Mouse (Mus musculus): ENCODE measurements around the gene Ttc28. TPM values are rescaled to one million over a fixed set of nuclear protein-coding genes. Genes with fewer than 3 reads are reported as not detected.

Gene Ttc28
- total RNA-seq, 1 experiment: 5.8 TPM

DNA sequence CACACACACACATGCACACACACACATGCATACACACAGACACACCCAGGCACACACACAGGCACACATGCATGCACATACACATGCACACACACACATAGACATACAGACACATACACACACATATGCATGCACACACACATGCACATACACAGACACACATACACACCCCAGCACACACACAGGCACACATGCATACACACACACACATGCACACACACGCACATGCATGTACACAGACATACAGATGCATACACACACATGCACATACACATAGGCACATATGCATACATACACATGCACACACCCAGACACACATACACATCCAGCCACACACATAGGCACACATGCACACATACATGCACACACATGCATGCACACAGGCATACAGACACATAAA is 27.1 kb downstream of the Ttc28 start:
- Histone ChIP-seq H3K4me1 (ENCODE audit: control insufficient read depth in 2 of 2, insufficient read depth in 2 of 2, low read length in 2 of 2, poor library complexity in 1 of 2) (no peaks in the 10 kb centered on the region), H3K9ac (ENCODE audit: insufficient read depth, low read depth, low read length, poor library complexity, severe bottlenecking) (no peak overlapping the region), H3K9me3 (ENCODE audit: control insufficient read depth, insufficient read depth, low read depth, low read length) (no peaks in the 10 kb centered on the region), H3K4me3 (ENCODE audit: insufficient read depth in 1 of 2, low read depth in 1 of 2, low read length in 2 of 2, poor library complexity in 1 of 2, severe bottlenecking in 1 of 2) (no peak overlapping the region), H3K27ac (ENCODE audit: insufficient read depth, low read depth, low read length, poor library complexity, severe bottlenecking) (no peak overlapping the region), H3K36me3 (ENCODE audit: control insufficient read depth, insufficient read depth, low read length, poor library complexity, severe bottlenecking) (no peaks in the 10 kb centered on the region)
- in situ Hi-C loops (cut with MboI; ENCODE audit: low sequenced_read_pairs in 2 of 2, unreplicated experiment in 2 of 2): no loop called here
- TF ChIP-seq MAFK (IDR thresholded peaks at IDR 0.05; ENCODE audit: insufficient read depth, low read depth, low read length) (no peak), HCFC1 (IDR thresholded peaks at IDR 0.05; ENCODE audit: borderline replicate concordance, insufficient read depth, low read length) (no peak), ZC3H11A (IDR thresholded peaks at IDR 0.05; ENCODE audit: borderline replicate concordance, low read depth, low read length) (no peak), CHD2 (IDR thresholded peaks at IDR 0.05; ENCODE audit: low read depth, low read length) (no peak), ZNF384 (IDR thresholded peaks at IDR 0.05; ENCODE audit: low read depth, low read length) (no peak)
- DNase-seq (ENCODE audit: low read depth, low spot score): no peak

DNA sequence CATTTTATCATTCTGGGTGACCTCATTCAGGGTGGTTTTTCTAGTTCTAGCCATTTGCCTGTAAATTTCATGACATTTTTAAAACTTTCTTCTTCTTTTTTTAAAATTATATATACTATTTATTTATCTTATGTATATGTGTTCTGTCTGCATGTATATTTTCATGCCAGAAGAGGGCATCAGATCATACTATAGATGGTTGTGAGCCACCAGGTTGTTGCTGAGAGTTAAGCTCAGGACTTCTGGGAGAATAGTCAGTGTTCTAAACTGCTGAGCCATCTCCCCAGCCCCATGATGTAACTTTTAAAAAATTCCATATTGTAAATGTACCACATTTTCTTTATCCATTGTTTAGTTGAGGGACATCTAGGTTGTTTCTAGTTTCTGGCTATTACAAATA is 29.3 kb downstream of the Ttc28 start:
- in situ Hi-C loops (cut with MboI; ENCODE audit: low sequenced_read_pairs in 2 of 2, unreplicated experiment in 2 of 2): no loop called here
- Histone ChIP-seq H3K27ac (ENCODE audit: insufficient read depth, low read depth, low read length, poor library complexity, severe bottlenecking) (no peak overlapping the region), H3K4me1 (ENCODE audit: control insufficient read depth in 2 of 2, insufficient read depth in 2 of 2, low read length in 2 of 2, poor library complexity in 1 of 2) (no peaks in the 10 kb centered on the region), H3K4me3 (ENCODE audit: insufficient read depth in 1 of 2, low read depth in 1 of 2, low read length in 2 of 2, poor library complexity in 1 of 2, severe bottlenecking in 1 of 2) (no peak overlapping the region), H3K36me3 (ENCODE audit: control insufficient read depth, insufficient read depth, low read length, poor library complexity, severe bottlenecking) (no peaks in the 10 kb centered on the region), H3K9ac (ENCODE audit: insufficient read depth, low read depth, low read length, poor library complexity, severe bottlenecking) (no peak overlapping the region), H3K9me3 (ENCODE audit: control insufficient read depth, insufficient read depth, low read depth, low read length) (no peaks in the 10 kb centered on the region)
- no peak for TF ChIP-seq ZNF384 (IDR thresholded peaks at IDR 0.05; ENCODE audit: low read depth, low read length)
- TF ChIP-seq ZC3H11A (IDR thresholded peaks at IDR 0.05; ENCODE audit: borderline replicate concordance, low read depth, low read length): no peak
- no peak for TF ChIP-seq MAFK (IDR thresholded peaks at IDR 0.05; ENCODE audit: insufficient read depth, low read depth, low read length)
- TF ChIP-seq CHD2 (IDR thresholded peaks at IDR 0.05; ENCODE audit: low read depth, low read length): no peak
- TF ChIP-seq HCFC1 (IDR thresholded peaks at IDR 0.05; ENCODE audit: borderline replicate concordance, insufficient read depth, low read length): no peak
- no peak for DNase-seq (ENCODE audit: low read depth, low spot score)

DNA sequence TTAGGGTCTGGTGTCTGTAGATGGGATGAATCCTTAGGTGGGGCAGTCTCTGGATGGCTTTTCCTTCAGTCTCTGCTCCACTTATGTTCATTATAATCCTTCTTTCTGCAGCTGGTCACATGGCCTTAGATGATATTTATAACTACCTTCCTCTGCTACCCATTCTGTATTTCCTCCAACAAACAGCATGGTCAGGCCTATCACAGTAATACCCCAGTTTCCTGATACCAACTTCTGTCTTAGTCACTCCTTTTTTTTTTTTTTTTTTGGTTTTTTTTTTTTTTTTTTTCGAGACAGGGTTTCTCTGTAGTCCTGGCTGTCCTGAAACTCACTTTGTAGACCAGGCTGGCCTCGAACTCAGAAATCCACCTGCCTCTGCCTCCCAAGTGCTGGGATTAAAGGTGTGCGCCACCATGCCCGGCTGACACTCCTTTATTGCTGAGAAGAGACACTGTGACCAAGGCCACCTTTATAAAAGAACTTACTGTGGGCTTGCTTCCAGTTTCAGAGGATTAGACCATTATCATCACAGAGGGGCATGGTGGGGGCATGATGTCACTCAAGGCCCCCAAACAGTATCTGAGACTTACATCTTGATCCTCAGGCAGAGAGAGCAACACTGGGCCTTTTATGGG is 30.5 kb downstream of the Ttc28 start:
- no peaks in the 10 kb centered on the region for H3K9me3 ChIP-seq (ENCODE audit: control insufficient read depth, insufficient read depth, low read depth, low read length)
- TF ChIP-seq ZNF384 (IDR thresholded peaks at IDR 0.05; ENCODE audit: low read depth, low read length) (0 out of 2 replicates have a peak, but pooled peaks have one; percentile 27), ZC3H11A (IDR thresholded peaks at IDR 0.05; ENCODE audit: borderline replicate concordance, low read depth, low read length) (no peak)
- no peak overlapping the region for H3K27ac ChIP-seq (ENCODE audit: insufficient read depth, low read depth, low read length, poor library complexity, severe bottlenecking)
- no peak for DNase-seq (ENCODE audit: low read depth, low spot score)
- H3K4me1 ChIP-seq (ENCODE audit: control insufficient read depth in 2 of 2, insufficient read depth in 2 of 2, low read length in 2 of 2, poor library complexity in 1 of 2): no peaks in the 10 kb centered on the region
- no peak overlapping the region for H3K4me3 ChIP-seq (ENCODE audit: insufficient read depth in 1 of 2, low read depth in 1 of 2, low read length in 2 of 2, poor library complexity in 1 of 2, severe bottlenecking in 1 of 2)
- no peaks in the 10 kb centered on the region for H3K36me3 ChIP-seq (ENCODE audit: control insufficient read depth, insufficient read depth, low read length, poor library complexity, severe bottlenecking)
- in situ Hi-C loops (cut with MboI; ENCODE audit: low sequenced_read_pairs in 2 of 2, unreplicated experiment in 2 of 2): no loop called here
- H3K9ac ChIP-seq (ENCODE audit: insufficient read depth, low read depth, low read length, poor library complexity, severe bottlenecking): no peak overlapping the region

DNA sequence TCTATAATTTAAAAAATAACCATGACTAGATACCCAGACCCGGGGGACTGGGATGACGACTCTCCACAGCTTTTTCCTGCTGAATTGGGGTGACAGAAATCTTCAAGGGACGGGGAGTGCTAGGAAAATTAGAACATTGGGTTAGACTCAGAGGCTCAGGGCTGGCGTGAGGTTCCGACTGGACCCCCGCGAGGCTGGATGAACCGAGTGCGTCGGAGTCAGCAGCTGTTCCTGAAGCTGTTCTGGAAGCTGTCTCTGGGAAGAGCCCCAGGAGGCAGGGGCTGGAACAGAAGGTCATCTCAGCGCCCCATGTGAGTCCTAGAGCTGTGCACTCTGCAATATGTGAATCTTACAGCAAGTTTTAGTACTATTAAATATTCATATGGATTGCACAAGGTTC is 35.3 kb downstream of the Ttc28 start:
- Histone ChIP-seq H3K9ac (ENCODE audit: insufficient read depth, low read depth, low read length, poor library complexity, severe bottlenecking) (no peak overlapping the region), H3K4me3 (ENCODE audit: insufficient read depth in 1 of 2, low read depth in 1 of 2, low read length in 2 of 2, poor library complexity in 1 of 2, severe bottlenecking in 1 of 2) (no peak overlapping the region), H3K9me3 (ENCODE audit: control insufficient read depth, insufficient read depth, low read depth, low read length) (no peaks in the 10 kb centered on the region), H3K4me1 (ENCODE audit: control insufficient read depth in 2 of 2, insufficient read depth in 2 of 2, low read length in 2 of 2, poor library complexity in 1 of 2) (no peaks in the 10 kb centered on the region), H3K27ac (ENCODE audit: insufficient read depth, low read depth, low read length, poor library complexity, severe bottlenecking) (no peak overlapping the region), H3K36me3 (ENCODE audit: control insufficient read depth, insufficient read depth, low read length, poor library complexity, severe bottlenecking) (no peaks in the 10 kb centered on the region)
- TF ChIP-seq HCFC1 (IDR thresholded peaks at IDR 0.05; ENCODE audit: borderline replicate concordance, insufficient read depth, low read length) (no peak), ZNF384 (IDR thresholded peaks at IDR 0.05; ENCODE audit: low read depth, low read length) (no peak), CHD2 (IDR thresholded peaks at IDR 0.05; ENCODE audit: low read depth, low read length) (no peak), MAFK (IDR thresholded peaks at IDR 0.05; ENCODE audit: insufficient read depth, low read depth, low read length) (no peak), ZC3H11A (IDR thresholded peaks at IDR 0.05; ENCODE audit: borderline replicate concordance, low read depth, low read length) (no peak)
- no peak for DNase-seq (ENCODE audit: low read depth, low spot score)
- in situ Hi-C loops (cut with MboI; ENCODE audit: low sequenced_read_pairs in 2 of 2, unreplicated experiment in 2 of 2): no loop called here

DNA sequence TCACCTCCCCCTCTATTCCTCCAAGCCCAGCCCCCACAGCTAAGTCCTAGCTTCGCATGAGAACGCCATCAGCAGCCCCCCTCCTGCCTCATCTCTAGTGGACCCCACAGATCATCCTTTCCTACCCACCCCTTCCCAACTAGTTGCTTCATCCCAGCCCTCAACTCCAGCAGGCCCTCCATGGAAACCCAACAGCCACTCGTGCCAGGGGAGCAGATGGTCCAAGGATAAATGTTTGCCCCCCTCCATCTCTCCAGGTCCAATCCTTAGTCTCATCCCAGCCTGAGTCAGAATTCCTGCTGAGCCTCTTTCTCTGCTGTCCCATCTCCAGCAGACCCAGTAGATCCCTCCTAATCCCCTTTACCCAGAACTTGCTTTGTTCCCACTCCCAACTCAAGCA is 36.6 kb downstream of the Ttc28 start:
- no peak for TF ChIP-seq MAFK (IDR thresholded peaks at IDR 0.05; ENCODE audit: insufficient read depth, low read depth, low read length)
- TF ChIP-seq CHD2 (IDR thresholded peaks at IDR 0.05; ENCODE audit: low read depth, low read length): no peak
- no peak for TF ChIP-seq ZNF384 (IDR thresholded peaks at IDR 0.05; ENCODE audit: low read depth, low read length)
- TF ChIP-seq HCFC1 (IDR thresholded peaks at IDR 0.05; ENCODE audit: borderline replicate concordance, insufficient read depth, low read length): no peak

More for the DNA sequence above, 36.6 kb downstream of the Ttc28 start:
- Histone ChIP-seq H3K27ac (ENCODE audit: insufficient read depth, low read depth, low read length, poor library complexity, severe bottlenecking) (no peak overlapping the region), H3K36me3 (ENCODE audit: control insufficient read depth, insufficient read depth, low read length, poor library complexity, severe bottlenecking) (no peaks in the 10 kb centered on the region), H3K4me3 (ENCODE audit: insufficient read depth in 1 of 2, low read depth in 1 of 2, low read length in 2 of 2, poor library complexity in 1 of 2, severe bottlenecking in 1 of 2) (no peak overlapping the region), H3K9ac (ENCODE audit: insufficient read depth, low read depth, low read length, poor library complexity, severe bottlenecking) (no peak overlapping the region), H3K4me1 (ENCODE audit: control insufficient read depth in 2 of 2, insufficient read depth in 2 of 2, low read length in 2 of 2, poor library complexity in 1 of 2) (no peaks in the 10 kb centered on the region), H3K9me3 (ENCODE audit: control insufficient read depth, insufficient read depth, low read depth, low read length) (no peaks in the 10 kb centered on the region)
- in situ Hi-C loops (cut with MboI; ENCODE audit: low sequenced_read_pairs in 2 of 2, unreplicated experiment in 2 of 2): no loop called here
- no peak for DNase-seq (ENCODE audit: low read depth, low spot score)
